Mouse (Mus musculus) ovary, postnatal 36 days (tissue): Measurements from ENCODE around the gene Grip2.

Source experiments
- DNase-seq: peaks from one replicate; pipeline ENCODE4 v3.0.0; 2022; ENCODE audit warnings: low spot score, mixed read lengths

The Grip2 gene

DNA sequence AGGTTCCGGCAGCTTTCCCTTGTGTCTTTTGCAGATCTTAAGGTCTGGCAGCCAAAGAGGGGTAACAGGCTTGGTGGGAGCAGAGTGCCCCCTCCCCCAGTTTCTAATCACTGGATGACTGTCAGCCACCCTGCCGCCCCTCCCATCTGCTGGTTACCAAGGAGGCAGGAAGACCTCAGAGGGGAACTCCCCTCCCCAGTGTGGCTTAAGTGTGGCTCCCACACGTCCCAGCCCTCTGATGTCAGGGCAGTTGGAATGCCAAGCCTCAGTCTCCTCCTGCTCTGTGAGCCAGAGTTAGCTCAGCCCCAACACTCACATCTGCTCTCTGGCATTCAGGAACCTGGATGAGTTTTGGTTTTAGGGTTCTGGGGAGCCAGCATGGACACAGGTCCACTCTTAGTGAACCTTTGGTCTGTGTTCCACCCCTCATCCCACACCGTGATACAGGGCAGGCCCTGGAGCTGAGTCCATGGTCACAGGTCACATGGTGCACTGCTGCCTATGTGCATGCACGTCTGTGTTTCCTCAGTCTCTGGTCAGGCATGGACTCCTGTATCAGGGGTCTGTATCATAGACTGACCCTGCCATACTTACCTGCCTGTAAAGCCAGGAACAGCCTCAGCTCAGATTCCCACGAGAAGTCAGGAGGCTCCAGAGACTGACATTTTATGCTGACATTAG is 98.0 kb downstream of the Grip2 start:
- DNase-seq, result no peak

DNA sequence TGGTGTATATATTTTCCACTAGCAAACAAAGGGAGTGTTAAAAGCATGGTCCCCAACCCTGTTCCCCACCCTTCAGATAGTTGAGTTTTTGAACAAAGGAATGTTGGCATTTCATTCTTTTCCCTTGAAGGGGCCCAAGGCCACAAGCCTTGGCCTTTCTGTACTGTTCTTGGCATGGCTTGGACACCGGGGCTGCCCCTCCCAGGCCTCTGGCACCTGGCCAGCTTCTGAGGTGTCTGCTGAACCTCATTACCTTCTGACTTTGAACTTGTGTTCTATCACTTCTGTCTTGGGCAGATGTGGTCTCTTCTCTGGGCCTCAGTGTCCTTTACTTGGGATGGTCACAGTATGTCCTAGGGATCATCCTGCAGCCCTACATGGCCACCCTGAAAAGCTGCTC is 99.7 kb downstream of the Grip2 start:
- DNase-seq, result no peak

DNA sequence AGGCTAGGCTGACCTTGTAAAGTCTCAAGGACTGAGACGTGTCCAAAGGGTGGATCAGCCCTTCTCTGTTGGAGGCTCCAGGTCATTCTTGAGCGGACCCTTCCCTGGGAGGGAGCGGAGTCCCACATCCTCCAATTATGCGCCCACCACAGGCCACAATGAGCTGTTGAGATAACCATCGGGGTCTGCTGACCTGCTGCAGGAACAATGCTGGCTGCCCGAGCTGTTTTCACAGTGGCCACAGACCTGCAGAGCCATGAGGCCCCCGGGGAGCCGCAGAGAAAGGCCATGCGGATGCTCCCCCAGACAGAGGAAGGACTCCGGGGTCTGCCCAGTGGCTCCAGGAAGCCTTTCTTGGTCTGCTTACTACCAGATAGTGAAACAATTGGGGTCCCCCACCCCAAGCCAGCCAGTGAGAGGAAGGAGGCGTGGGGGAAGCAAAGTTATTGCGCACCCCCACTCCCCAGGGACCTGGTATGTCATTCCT is 105.8 kb downstream of the Grip2 start:
- DNase-seq, result no peak

DNA sequence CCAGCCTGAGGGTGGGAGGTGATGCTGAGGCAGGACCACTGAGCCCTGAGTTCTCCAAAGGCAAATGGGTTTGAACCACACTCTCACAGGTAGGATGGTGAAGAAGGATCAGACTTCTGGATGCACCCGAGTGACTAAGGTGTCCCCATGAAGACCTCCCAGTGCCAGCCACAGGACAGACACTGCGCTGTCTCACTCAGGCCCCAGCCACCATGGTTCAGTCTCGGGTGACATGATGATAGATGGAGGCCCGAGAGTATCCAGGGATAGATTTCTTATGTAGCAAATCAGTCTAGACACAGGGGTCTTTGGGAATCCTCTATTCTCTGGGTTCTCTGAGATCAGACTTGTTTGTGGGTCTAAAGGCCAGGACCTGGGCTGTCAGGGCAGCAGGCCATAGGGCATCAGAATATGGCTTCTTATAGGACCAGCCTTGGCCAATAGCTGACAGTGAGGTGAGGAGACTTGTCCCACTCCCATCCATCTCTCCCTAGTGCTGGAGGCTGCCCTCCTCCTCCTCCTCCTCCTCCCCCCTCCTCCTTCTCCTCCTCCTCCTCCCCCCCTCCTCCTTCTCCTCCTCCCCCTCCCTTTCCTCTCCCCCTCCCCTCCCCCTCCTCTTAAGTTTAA is 106.3 kb downstream of the Grip2 start:
- no peak for DNase-seq

DNA sequence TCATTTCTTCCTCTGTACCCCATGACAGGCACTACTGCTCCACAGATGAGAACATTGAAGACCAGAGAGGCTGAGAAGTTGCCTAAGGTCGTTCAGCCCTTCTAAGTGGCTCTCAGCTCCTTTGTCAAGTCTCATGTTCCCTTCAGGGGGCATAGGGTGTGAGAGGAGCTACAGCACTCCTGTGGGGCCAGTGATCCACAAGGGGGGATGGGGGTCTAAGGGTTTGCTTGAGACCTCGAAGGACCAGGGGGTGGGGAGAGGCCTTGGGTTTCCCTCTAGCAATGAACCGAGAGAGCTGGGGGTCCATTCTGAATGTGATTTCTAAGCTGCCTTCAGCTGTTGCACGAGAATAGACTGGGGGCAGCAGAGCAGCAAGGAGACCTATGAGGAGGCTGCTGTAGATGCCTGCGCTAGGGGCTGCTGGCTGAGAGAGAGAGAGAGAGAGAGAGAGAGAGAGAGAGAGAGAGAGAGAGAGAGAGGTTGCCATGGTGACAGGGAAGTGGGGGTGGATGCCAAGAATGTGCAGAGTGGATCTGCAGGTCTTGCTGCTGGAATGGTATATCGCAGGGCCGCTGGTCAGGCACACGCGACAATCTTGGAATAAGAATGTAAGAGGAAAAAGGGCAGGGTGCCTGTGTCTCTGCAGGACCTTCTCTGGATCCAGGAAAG is 107.1 kb downstream of the Grip2 start:
- no peak for DNase-seq

DNA sequence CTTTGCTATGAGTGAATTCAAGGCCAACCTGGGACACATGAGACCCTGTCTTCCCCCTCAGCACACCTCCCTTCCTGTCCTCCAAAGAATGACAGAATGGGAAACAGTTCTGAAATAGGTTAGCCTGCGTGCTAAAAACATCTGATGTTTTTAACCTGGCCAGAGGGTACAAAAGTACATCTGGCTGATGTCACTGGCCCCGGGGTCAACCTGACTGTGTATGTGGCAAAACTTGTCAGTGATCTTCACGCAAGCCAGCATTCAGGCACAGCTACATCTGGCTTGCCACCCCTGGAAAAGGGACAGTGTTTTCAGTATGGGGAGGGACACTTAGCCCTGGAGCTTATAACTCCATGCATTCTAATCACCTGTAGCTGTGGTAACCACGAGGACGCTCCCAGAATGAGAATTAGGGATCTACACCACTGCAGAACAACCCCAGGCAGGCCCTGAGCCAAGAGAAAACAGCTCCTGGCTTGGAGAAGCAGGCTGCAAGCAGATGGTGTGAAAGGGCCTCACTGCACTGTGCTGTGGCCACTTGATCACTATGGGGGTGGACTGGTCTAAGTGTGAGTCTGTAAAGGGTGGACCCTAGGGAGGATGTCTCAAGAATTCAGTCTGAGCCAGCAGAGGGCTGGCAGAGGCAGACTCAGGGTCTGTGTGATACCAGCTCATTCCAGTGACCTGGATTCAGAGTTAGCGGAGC is 107.9 kb downstream of the Grip2 start:
- no peak for DNase-seq

DNA sequence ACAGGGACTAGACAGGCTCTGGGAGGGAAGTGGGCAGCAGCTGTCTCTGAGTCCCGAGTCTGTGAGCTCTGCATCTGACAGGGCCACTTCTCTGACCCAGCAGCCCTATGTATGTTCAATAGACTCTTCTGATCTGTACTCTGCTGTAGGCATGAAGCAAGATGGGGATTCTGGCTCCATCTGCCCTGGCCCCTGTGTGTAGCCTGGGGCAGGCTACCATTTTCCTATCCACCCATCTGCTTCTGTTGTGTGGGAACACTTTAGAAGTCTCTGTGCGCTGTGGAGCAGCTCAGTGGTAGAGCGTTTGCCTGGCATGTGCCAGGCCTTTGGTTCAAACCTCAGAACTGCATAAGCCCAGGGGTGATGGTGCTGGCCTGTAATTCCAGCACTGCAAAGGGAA is 108.4 kb downstream of the Grip2 start:
- no peak for DNase-seq

DNA sequence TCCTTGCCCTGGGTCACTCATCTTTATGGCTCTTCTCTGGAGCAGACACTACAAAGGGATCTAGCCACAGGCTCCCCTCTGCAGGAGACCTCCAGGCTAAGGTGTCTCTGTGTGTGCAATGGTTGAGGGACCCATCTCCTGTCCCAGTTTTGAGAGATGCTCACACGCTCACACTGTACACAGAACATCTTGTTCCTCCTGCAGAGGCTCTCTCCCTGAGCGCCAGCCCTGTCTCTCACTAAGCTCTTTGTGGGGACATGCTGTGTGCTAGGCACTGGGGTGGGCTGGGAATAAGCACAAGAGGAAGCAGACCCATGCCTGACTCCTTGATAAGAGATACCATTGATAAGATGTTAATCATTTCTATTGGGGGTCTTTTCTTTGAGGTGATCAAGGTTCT is 109.0 kb downstream of the Grip2 start:
- no peak for DNase-seq

DNA sequence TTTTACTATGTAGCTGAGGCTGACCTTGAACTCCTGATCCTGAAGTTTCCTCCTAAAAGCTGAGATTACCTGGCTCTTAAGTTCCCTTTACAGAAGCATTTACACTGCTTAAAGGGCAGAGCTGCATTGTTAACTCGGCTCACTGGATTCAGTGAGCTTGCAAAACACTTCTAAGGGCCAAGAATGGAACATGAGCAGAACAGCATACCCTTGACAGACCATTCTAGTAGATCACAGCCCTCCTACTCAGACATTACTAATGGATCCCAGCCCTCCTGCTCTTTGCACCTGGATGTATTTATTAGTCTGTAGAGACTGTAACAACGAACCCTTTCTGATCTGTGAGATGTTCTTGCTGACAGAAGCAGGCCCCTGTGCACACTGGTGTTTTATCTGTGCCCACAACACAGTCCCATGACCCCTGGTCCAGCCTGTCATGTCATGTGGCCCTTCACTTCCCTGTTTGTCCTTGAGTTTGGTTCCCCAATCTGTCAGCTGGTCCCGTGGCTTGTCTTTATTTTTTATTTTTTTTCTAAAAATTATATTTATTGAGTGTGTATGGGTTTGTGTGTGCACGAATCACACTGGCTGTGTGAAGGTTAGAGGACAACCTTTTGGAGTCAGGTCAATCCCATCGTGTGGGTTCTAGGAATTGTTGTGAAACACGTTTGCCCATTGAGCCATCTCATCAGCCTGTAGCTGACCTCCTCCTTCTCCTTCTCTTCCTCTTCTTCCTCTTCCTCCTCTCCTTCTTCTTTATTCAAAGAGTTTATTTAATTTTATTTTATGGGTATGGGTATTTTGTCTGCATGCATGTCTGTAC is 110.9 kb downstream of the Grip2 start:
- no peak for DNase-seq

DNA sequence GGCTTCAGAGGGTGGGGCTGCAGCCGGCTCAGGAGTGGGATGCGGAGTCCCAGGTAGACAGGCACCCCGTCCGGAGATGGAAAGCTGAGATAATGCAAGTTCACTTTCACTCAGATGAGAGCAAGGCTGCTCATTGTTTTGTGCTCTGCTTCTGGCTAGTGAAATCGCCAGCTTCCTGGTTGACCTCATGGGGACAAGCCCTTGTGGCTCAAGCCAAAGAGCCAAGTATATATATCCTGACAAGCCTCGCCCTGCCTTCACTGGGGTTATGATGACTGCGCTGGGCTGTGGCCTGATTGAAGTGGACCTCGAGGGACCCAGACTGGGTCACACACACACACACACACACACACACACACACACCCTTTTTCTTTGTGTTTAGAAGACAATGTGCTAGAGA is 112.0 kb downstream of the Grip2 start:
- no peak for DNase-seq

DNA sequence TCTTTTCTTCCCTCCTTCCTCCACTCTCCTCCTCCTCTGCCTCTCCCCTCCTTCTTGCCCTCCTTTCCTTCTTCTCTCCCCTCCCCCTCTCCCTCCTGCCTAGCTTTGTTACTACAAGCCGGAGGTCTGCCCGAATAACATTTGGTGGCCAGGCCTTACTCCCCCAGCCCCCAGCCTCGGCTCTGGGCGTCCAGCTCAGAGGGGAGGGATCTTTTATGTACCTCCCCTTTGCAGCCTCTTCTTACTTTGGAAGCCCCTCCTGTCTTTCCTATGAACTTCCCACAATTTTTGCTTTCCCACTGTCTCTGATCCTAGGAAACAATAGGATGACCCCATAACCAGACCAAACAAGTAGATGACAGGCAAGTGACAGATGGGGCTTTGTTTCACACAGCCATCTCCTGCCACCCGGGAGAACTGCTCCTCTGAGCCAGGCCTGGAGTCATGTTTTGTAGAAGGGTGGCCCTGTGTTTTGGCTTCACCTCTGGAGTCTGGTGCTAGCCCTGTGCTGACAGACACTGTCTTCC is 113.6 kb downstream of the Grip2 start:
- DNase-seq, result no peak

DNA sequence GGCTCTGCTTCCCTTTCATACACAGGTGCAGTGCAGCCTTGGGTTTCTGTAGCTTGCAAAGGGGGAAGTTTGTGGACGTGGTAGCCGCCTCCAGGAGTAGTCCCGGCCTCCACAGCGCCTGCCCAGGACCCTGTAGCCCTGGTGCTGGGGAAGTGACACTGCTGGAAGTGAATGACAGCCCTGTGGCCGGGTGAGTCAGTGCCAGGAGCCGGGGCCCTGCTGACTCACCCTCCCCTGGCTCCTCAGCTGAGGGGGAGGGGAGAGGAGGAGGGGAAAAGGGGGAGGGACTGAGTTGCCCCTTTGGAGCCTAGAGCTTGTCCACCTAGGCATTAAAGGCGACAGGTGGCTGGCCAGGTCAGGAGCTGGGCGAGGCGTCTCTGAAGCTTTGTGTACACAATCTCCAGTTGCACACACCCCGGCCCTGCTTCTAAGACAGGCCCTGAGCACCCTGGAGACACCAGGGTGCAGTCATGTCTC is 114.2 kb downstream of the Grip2 start:
- peak; percentile 34 for DNase-seq

DNA sequence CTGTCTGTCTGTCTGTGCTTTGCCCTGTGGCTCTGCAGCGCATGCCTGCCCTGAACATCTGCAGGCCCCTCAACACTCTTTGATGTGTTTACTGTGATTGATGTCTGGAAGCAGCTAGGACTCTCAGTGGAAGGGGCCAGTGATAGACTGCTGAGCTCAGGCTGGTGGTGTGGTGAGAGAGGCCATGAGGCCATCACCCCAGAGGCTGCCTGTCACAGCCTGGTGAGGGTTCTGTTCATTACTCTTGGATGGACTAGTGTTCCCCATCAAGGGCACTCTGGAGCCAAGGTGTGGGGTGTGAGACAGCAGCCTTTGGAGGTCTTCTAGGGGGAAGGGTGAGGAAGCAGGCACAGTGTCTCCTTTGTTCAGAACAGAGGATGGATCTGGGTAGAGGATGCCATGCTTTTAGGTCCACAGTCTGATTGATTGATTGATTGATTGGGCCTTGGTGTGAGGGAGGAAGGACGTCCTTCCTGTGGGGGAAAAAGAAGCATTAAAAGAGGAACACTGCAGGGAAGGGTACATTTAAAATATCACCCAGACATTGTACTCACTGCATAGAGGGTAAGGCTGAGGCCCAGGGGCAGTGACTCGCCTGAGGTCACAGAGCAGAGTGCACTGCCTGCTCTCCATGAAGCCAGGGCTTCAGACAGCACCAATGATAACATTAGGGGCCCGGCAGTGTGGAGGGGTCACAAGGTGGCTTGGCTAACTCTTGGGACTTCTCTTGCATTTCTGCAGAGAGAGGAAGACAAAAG is 114.8 kb downstream of the Grip2 start:
- no peak for DNase-seq
